Mouse (Mus musculus) thymus, postnatal 14 days (tissue): ENCODE results near the gene Cacul1.
"Not testable (repeated sequence)": the region's sequence is repeated elsewhere in the genome, so short reads cannot be mapped to it uniquely, and the experiment has no call there.

ENCODE experiments used
- DNase-seq: peaks from one replicate; pipeline ENCODE4 v3.0.0; 2021

Gene Cacul1

DNA sequence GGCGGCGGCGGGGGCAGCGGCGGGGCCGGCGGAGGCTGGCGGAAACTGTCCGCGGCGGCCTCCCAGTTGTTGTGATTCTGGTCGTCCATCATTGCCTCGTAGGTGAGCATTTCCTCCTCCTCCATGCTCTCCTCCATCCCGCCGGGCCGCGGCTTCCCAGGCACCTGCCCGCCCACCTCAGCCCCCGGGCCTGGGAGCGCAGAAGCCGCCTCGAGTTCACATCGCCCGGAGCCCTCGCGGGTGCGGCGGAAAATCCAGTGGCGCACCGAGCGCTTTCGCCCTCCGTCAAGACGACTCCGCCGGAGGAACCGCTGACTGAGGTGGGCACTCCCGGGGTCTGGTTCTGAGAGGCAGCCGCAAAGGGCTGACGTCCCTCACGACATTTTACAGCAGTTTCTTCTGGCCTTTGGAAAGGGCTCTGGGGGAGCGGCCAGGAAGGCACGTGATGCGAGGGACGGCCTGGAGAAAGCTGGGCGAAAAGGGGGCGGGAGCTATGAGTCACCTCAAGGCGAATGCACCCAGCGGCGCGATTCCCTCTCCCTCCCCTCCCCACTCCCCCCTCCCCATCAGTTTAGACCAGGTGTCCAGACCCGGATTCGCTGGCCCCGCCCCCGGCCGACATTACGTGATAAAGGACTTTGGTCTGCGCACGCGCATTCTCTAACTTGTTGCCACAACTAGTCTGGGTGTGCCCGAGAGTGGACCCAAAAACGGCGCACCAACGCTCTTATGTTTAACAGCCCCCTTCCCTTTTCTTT lies at the start of gene Cacul1:
Gene Cacul1 (minus strand): TSS at position 444 of the 758 bp plus-strand sequence.
- peak; percentile 94 for DNase-seq

DNA sequence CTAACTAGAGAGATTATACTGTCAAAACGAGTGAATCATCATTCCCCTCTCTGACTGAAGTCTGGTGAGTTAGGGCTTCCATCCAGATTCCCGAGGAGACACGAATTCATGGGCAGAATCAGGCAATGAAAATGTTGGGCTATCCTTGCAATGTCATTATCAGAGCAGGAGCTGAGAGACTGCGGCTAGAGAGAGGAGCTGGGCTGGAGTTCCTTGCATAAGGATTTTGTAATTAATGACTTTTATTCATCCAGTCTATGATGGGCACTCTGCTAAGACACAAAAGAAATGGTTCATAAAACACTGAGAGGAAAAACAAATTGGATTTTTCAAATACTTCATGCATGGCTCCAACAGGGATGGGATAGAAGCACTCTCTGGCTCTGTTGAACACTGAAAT lies 38.6 kb upstream of the Cacul1 start:
- no peak for DNase-seq

DNA sequence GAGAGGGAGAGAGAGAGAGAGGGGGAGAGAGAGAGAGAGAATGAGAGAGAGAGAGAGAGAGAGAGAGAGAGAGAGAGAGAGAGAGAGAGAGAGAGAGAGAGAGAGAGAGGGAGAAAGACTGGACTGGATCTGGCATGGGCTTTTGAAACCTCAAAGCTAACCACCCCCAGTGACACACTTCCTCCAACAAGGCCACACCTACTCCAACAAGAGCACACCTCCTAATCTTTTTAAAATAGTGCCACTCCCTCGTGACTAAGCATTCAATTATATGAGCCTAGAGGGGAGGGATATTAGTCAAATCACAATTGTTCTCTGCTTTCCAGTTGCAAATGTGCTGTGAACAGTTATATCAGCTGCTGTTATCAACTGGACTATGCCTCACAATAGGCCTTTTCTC lies 36.2 kb upstream of the Cacul1 start:
- DNase-seq = no peak

- no peak for DNase-seq
Observed at GRCm38 (mm10) chr19:60615470-60616200, 34.8 kb upstream of the Cacul1 start.

- peak; percentile 7 for DNase-seq
Observed at GRCm38 (mm10) chr19:60611525-60612215, 30.8 kb upstream of the Cacul1 start.

DNA sequence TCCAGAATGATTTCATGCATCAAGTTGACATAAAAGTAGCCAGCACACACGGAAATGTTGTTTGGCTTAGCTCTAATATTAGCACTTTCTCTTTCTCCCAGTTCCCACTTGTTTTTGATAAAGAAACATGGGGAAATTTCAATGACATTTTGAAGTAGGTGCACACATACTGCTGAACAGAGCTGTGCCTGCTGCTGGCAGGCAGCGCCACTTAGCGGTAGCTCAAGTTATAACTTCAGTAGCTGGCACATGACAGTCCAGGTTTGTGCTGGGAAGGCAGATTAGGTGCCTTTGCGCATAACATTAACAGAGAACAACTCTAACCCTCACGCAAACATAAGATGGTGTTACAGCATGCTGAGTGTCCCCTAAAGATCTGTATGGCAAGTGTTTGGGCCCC lies 27.9 kb upstream of the Cacul1 start:
- DNase-seq = peak; percentile 40

DNA sequence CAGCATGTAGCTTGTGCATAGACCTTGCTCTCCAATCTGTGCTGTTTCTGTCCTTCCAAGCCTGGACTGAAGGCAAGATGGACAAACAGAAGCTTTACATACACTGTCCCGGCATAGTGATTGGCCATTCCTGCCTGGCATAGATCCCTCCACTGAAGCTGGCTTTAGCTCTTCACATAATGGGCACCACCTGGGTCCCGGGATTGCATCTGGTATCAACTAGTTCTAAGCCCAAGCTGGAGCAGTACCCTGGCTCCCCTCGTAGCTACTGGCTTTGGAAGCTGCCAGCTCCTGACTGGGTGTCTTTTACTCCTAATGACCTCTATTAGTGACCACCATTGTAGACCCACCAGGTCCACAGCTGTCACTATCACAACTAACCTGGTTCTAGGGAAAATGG lies 22.8 kb upstream of the Cacul1 start:
- no peak for DNase-seq

DNA sequence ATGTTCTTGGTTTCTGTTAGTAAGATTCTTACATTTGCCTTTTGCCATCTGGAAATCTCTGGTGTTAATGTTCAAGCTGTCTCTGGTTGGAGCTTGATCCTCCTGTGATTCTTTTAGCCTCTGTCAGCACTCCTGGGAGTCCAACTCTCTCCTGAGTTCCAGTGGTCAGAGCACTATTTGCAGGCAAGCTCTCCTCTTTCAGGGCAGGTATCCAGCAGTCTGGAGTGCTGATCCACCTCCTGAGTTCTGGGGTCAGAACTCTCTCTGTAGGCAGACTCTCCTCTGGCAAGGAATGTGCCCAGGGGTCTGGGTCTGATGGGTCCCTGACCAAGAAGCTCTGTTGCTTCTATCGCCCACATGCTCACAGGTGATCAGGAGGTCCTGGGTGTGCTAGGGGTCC lies 21.2 kb upstream of the Cacul1 start:
- not testable (repeated sequence) for DNase-seq

GRCm38 (mm10) chr19:60598025-60598697 lies 17.3 kb upstream of the Cacul1 start:
- no peak for DNase-seq

DNA sequence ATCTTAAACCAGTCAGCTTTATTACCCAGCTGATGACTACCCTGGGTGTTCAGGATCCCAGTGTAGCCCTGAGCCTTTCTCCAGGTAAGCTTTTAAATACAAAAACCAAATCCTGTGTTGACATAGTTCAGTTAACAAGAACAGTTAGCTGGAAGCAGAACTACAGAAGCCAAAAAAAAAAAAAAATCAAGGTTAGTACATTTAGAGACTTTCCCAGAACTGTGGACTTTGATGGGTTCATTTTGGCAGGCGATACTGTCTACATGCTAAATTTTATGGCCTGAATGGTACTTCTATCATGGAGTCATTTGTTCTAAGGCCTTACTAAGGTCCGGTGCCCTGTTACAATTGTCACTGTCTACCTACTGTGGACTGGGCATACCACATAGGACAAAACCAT lies 8.8 kb upstream of the Cacul1 start:
- no peak for DNase-seq

- DNase-seq = no peak
Observed at GRCm38 (mm10) chr19:60586652-60587051, 5.8 kb upstream of the Cacul1 start.

GRCm38 (mm10) chr19:60583201-60583600 lies 2.4 kb upstream of the Cacul1 start:
- no peak for DNase-seq

GRCm38 (mm10) chr19:60581377-60582290 lies 809 bp upstream of the Cacul1 start:
- no peak for DNase-seq

DNA sequence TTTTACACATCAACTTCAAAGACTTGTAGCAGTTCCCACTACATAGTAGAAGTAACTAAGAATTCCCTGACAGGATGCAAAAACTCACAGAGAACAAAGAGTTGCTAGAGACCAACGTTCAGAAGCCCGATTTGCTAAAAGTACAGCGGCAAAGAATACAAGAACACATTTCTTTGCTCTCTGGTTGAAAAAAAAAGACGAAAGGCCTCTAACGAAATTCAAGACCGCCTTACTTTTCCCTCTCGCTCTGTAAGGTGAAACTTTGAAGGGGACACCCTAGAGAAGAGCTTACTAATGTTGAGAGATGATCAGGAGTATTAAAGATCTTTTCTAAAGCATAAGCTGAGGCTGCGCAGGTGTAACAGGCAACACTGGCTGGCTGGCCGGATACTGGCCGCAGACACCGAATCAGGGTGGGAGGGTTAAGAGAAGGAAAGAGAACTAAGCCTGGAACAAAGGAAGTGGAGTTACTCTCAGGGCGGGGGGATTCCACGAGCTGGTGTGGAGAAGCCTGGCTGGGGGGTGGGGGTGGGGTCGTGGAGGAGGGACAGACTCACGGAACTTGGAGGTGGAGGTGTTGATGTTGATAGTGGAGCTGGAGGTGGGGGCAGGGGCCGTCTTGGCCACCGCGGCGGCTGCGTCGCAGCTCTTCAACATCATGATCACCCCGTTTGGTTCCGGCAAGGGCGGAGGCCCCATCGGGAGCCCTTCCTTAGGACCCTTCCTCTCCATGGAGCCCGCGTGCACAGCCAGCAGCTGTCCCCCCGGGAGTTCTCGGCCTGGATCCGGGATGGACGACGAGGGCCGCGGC lies 849 bp downstream of the Cacul1 start:
- DNase-seq = peak; percentile 58

GRCm38 (mm10) chr19:60576741-60577140 lies 4.1 kb downstream of the Cacul1 start:
- no peak for DNase-seq

- no peak for DNase-seq
Observed at GRCm38 (mm10) chr19:60560497-60560896, 20.3 kb downstream of the Cacul1 start.

GRCm38 (mm10) chr19:60554866-60555438 lies 25.9 kb downstream of the Cacul1 start:
- no peak for DNase-seq

GRCm38 (mm10) chr19:60553501-60553900 lies 27.3 kb downstream of the Cacul1 start:
- DNase-seq = peak; percentile 57

- DNase-seq = no peak
Observed at GRCm38 (mm10) chr19:60543302-60543701, 37.5 kb downstream of the Cacul1 start.

DNA sequence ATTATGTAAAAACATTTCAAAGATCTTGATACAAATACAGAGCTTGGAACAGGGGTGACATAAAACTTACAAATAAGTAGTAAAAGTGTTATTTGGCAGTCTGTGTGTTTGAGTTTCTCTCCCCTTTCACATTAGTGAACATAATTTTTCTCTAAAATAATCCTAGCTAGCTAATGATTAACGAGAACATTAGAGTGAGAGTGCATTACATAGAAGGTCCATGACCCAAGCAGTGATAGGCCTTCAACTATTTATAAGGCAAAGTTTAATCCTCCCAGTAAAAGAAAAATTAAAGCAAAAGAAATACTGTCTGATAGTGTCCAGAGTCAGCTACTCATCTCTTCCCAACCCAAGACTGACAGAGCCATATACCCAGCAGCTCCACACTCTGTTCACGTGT lies 48.9 kb downstream of the Cacul1 start:
- DNase-seq = no peak

DNA sequence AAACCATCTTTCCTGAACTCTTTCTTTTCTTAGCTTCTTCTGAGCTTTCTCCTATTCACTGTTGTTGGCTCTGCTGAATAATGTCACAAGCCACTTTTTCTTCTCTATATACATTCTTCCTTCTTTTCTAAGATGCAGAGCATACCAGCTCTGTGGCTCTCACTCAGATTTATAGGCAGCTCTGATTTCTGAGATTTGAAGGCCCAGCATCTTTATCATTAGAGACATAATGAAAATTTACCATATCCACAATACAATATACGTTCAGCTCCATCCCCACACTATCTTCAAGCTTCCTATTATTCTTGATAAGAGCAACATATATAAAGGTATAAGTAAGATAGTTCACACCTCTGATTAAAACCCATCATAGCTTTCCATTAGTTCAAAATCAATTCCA lies 50.7 kb downstream of the Cacul1 start:
- DNase-seq = no peak
